Mouse (Mus musculus) hindbrain, embryonic 11.5 days (tissue): ENCODE measurements at regions not wholly inside any gene's neighbourhood (a gene's known extent, or its start where the extent isn't known, plus 50 kb on each side); places are given as distances from the start of the nearest gene placed in this dataset.
"Not testable (repeated sequence)": the region's sequence is repeated elsewhere in the genome, so short reads cannot be mapped to it uniquely, and the experiment has no call there.

ENCODE experiments used
- ATAC-seq: fragments of 200-750 bp; cut with Nextera tagmentation; 2 replicates; pipeline ENCODE4 v1.8.0; 2017; ENCODE audit warnings: mild to moderate bottlenecking, moderate TSS enrichment, moderate library complexity; ENCODE audit not compliant: low FRiP score
- DNase-seq: peaks from one replicate; pipeline ENCODE4 v3.0.0-alpha.2; 2015; ENCODE audit warnings: low spot score
- H3K27ac ChIP-seq: fragments of 300-500 bp; sonication (generic); 2 replicates; pipeline ENCODE4 v1.5.1; 2014; ENCODE audit warnings: mild to moderate bottlenecking, low read depth, low read length
- H3K27me3 ChIP-seq: fragments of 300-500 bp; sonication (generic); 2 replicates; pipeline ENCODE4 v1.6.1; 2014; ENCODE audit warnings: mild to moderate bottlenecking, low read length, moderate library complexity, mixed read lengths; ENCODE audit not compliant: control insufficient read depth, insufficient read depth
- H3K36me3 ChIP-seq: fragments of 300-500 bp; sonication (generic); 2 replicates; pipeline ENCODE4 v1.6.1; 2014; ENCODE audit warnings: mild to moderate bottlenecking, low read length, moderate library complexity, mixed read lengths; ENCODE audit not compliant: control insufficient read depth, insufficient read depth
- H3K4me1 ChIP-seq: fragments of 300-500 bp; sonication (generic); replicated peaks from 2 replicates; pipeline ENCODE4 v1.6.1; 2014; ENCODE audit warnings: low read length, mixed read lengths; ENCODE audit not compliant: control insufficient read depth, insufficient read depth
- H3K4me2 ChIP-seq: fragments of 300-500 bp; sonication (generic); replicated peaks from 2 replicates; pipeline ENCODE4 v1.6.1; 2014; ENCODE audit warnings: mild to moderate bottlenecking, low read depth, low read length
- H3K4me3 ChIP-seq: fragments of 300-500 bp; sonication (generic); 2 replicates; pipeline ENCODE4 v1.5.1; 2014; ENCODE audit warnings: low read depth, low read length
- H3K9ac ChIP-seq: fragments of 300-500 bp; sonication (generic); 2 replicates; pipeline ENCODE4 v1.6.1; 2014; ENCODE audit warnings: low read depth, low read length
- H3K9me3 ChIP-seq: fragments of 300-500 bp; sonication (generic); 2 replicates; pipeline ENCODE4 v1.6.1; 2016; ENCODE audit warnings: low read length; ENCODE audit not compliant: control insufficient read depth
- WGBS: fragments of 180-500 bp; shearing (Covaris S2); extraction: QIAGEN DNeasy Blood & Tissue Kit; methylation state at CpG from one replicate; pipeline ENCODE4 v1.1.7; 2014; 5-methylcytosine and 5-hydroxymethylcytosine counted together

DNA sequence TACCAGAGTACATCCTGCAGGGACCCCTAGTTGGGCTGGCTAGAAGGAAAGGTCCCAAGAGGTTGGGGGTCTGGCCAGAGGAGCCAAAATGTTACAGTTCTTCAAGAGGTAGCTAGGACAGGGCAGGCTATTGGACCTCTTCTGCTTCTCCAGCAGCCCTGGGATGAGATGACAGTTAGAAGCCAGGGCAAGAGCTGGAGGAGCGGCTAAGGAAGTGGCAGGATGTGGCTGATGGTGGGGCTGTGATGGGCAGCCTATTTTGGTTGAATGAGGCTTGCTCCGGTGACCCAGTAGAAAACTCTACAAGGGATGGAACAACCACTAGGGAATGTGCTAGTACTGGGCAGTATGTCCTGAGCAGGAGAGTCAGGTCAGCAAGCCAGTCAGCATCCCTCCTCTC lies 82.8 kb downstream of the Ddx11 start:
- H3K4me2 ChIP-seq = no peak overlapping the region
- no peak overlapping the region for H3K4me3 ChIP-seq
- DNase-seq (no peak), ATAC-seq (no peak)
- no peak overlapping the region for H3K27ac ChIP-seq
- no peaks in the 10 kb centered on the region for H3K9me3 ChIP-seq
- WGBS = 98% methylated on average over 2 of the region's 2 CpGs
- no peaks in the 10 kb centered on the region for H3K4me1 ChIP-seq
- no peaks in the 10 kb centered on the region for H3K36me3 ChIP-seq
- H3K27me3 ChIP-seq = no peaks in the 10 kb centered on the region
- no peak overlapping the region for H3K9ac ChIP-seq

DNA sequence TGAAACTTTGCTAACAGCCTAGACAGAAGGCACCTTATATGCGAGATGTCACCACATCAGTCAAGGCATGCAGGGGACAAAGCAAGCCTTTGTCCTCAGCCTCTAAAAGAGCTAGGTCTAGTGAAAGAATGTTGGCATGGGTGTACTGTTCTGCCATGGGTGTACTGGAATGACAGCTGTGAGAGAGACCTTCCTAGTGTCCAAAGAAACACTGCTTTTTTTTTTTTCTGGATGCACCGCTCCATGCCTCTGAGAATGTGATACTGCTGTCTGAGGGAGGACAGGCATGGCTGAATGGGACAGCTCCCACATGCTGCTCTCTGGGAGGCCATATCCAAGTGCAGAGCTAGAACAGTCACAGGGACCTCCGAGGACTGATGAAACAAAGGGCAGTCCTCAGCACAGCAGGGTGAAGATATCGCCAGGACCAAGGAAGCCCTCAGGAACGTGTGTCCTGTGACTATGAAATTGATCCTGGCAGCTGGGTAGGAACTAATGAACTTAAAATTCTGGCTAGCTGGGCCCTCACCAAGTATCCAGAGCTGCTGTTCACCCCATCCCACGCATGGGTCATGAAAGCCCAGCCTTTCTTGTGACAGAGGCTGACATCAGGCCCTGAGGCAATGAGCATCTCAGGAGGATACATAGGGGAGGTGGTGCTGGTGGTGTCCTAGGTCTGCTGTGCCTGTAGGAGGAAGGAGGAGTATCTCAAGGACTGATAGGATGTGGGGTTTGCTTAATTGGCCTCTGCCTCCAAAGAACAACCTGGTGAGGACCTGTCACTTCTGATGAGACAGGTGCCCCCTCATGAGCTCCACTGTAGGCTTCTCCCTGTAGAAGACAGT lies 84.6 kb downstream of the Ddx11 start:
- H3K9me3 ChIP-seq, H3K9ac ChIP-seq, H3K36me3 ChIP-seq, DNase-seq, H3K27me3 ChIP-seq, H3K4me3 ChIP-seq, H3K4me1 ChIP-seq, H3K27ac ChIP-seq, H3K4me2 ChIP-seq, ATAC-seq: not testable (repeated sequence)
- 81% methylated on average over 6 of the region's 6 CpGs for WGBS

DNA sequence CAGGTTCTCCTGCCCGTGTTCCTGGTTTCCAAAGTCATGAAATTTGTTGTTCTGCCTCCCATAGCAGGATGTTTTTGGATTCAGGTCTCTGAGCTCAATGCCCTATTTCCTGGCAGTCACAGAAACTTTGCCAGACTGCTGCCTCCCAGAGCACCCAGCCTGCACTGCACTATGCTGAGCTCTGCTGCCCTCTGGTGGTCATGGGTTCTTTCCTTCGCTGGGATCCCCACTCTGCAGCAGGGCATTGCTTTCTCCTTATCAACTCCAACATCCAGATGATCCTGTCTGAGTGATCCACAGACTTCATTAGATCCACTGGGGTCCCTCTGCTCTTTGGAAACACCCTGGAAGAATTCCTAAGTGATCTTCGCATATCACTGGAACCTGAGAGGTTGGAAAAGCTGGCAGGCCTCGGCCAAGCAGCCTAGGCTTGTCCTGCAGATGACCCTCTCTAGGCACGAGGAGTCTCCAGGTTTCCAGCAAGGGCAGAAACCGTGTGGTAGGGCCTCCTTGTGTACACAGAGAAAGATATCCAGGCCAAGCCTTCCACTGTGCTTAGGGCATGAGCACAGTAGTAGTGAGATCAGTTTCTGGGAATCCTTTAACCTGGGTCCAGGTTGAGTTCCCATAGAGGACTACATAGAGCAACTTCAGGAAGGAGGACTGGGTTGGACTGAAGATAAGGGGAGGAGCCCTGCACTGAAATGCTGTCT lies 85.6 kb downstream of the Ddx11 start:
- H3K27me3 ChIP-seq, H3K9me3 ChIP-seq, H3K4me1 ChIP-seq, H3K36me3 ChIP-seq, H3K9ac ChIP-seq, DNase-seq, H3K4me2 ChIP-seq, H3K4me3 ChIP-seq, H3K27ac ChIP-seq: not testable (repeated sequence)
- peak; percentile 56; the same call in 1 of the 2 replicates for ATAC-seq
- WGBS = 38% methylated on average over 3 of the region's 6 CpGs

DNA sequence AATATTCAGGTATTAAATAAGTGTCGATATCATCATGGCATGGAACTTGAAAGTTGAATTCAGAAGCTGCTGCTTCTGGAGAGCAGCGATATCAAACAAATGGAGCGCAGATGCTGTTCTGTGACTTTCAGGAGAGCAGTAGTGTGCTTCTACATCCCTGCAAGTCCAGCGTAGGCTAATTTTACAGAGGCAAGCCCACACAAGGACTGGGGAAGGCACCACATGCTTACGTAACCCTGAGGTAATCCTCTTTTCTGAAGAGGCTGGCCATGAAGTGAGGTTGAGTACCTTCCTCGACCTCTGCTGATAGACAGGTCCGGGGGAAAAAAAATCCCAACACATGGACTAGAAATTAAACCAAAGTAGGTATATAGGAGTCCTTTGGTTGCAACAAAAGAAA lies 88.2 kb downstream of the Ddx11 start:
- Histone ChIP-seq H3K27ac (no peak overlapping the region), H3K9ac (no peak overlapping the region), H3K9me3 (no peaks in the 10 kb centered on the region), H3K4me3 (no peak overlapping the region), H3K4me1 (no peaks in the 10 kb centered on the region), H3K4me2 (no peak overlapping the region), H3K27me3 (no peaks in the 10 kb centered on the region), H3K36me3 (no peaks in the 10 kb centered on the region)
- WGBS = 91% methylated on average over 7 of the region's 7 CpGs
- DNase-seq (no peak), ATAC-seq (no peak)

DNA sequence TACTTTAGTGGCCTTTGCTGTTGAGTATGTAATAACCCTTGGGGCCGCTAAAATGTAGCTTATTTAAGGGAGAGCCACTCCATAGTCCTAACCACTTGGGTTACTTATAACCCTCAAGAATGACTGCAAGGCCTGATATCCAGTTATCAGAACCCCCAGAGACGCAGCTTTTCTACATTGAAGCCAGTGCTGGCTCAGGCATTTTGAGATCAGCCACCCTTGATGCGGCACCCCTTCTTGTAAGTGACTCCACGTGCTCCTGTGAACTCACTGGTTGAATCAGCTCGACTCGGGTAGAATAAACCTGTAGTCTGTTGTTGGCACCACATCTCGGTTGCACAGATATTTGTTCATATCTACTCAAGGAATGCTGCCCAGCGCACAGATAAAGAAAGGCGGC lies 89.3 kb downstream of the Ddx11 start:
- 95% methylated on average over 9 of the region's 9 CpGs for WGBS
- H3K27ac ChIP-seq = no peak overlapping the region
- ATAC-seq (no peak), DNase-seq (no peak)
- no peaks in the 10 kb centered on the region for H3K27me3 ChIP-seq
- no peak overlapping the region for H3K4me2 ChIP-seq
- H3K9me3 ChIP-seq = no peaks in the 10 kb centered on the region
- H3K4me1 ChIP-seq = no peaks in the 10 kb centered on the region
- no peaks in the 10 kb centered on the region for H3K36me3 ChIP-seq
- no peak overlapping the region for H3K4me3 ChIP-seq
- no peak overlapping the region for H3K9ac ChIP-seq

GRCm38 (mm10) chr17:66218321-66218720 lies 95.0 kb downstream of the Ddx11 start:
- 94% methylated on average over 6 of the region's 6 CpGs for WGBS
- ATAC-seq (no peak), DNase-seq (no peak)
- Histone ChIP-seq H3K9me3 (no peaks in the 10 kb centered on the region), H3K4me1 (no peaks in the 10 kb centered on the region), H3K27me3 (no peaks in the 10 kb centered on the region), H3K4me2 (no peak overlapping the region), H3K27ac (no peak overlapping the region), H3K36me3 (no peaks in the 10 kb centered on the region), H3K9ac (no peak overlapping the region), H3K4me3 (no peak overlapping the region)

- Histone ChIP-seq H3K27me3 (no peaks in the 10 kb centered on the region), H3K27ac (no peak overlapping the region), H3K4me2 (no peak overlapping the region), H3K4me1 (no peaks in the 10 kb centered on the region), H3K9ac (no peak overlapping the region), H3K4me3 (no peak overlapping the region), H3K36me3 (no peaks in the 10 kb centered on the region), H3K9me3 (no peaks in the 10 kb centered on the region)
- DNase-seq = no peak
- ATAC-seq = no peak
- 63% methylated on average over 16 of the region's 16 CpGs for WGBS
Observed at GRCm38 (mm10) chr17:66219669-66220435, 96.5 kb downstream of the Ddx11 start.

DNA sequence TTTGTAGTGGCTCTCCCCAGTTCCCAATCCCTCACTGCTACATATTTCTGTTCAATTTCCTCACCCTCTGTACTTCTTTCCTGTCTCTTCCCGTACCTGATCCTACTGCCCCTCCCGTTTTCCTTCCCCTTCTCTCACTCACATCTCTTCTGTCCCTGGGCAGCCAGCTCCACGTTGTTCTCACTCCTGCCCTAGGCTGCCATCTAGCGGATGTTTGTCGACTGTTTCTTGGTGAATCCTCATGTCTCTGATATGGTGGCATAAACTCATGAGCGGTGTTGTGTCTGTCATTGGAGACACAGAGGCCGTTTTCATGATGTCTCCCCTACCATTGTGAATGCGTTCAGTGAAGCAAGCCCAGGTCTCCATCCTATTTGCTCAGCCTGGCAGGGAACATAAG lies 97.9 kb downstream of the Ddx11 start:
- peak; percentile 88 for DNase-seq
- no peaks in the 10 kb centered on the region for H3K9me3 ChIP-seq
- ATAC-seq = peak; percentile 38; the same call in 1 of the 2 replicates
- H3K4me2 ChIP-seq = no peak overlapping the region
- no peak overlapping the region for H3K4me3 ChIP-seq
- H3K4me1 ChIP-seq = no peaks in the 10 kb centered on the region
- H3K36me3 ChIP-seq = no peaks in the 10 kb centered on the region
- WGBS = 13% methylated on average over 8 of the region's 8 CpGs
- no peak overlapping the region for H3K9ac ChIP-seq
- H3K27ac ChIP-seq = no peak overlapping the region
- no peaks in the 10 kb centered on the region for H3K27me3 ChIP-seq
